Mouse (Mus musculus) liver, embryonic 12.5 days (tissue): ENCODE data around the gene Olfr1193. TPM values are rescaled to one million over a fixed set of nuclear protein-coding genes. Genes with fewer than 3 reads are reported as not detected.
"Not testable (repeated sequence)": the region's sequence is repeated elsewhere in the genome, so short reads cannot be mapped to it uniquely, and the experiment has no call there.

ENCODE experiments used
- ATAC-seq: fragments of 200-750 bp; cut with Nextera tagmentation; 2 replicates; pipeline ENCODE4 v1.8.0; 2017; ENCODE audit warnings: moderate number of reproducible peaks, mild to moderate bottlenecking, moderate library complexity
- H3K27ac ChIP-seq: fragments of 300-500 bp; sonication (generic); 2 replicates; pipeline ENCODE4 v1.5.1; 2016; ENCODE audit warnings: mild to moderate bottlenecking
- H3K27me3 ChIP-seq: fragments of 300-500 bp; sonication (generic); replicated peaks from 2 replicates; pipeline ENCODE4 v1.6.1; 2016; ENCODE audit warnings: mild to moderate bottlenecking, moderate library complexity
- H3K36me3 ChIP-seq: fragments of 300-500 bp; sonication (generic); 2 replicates; pipeline ENCODE4 v1.6.1; 2016; ENCODE audit warnings: mild to moderate bottlenecking, moderate library complexity
- H3K4me1 ChIP-seq: fragments of 300-500 bp; sonication (generic); 2 replicates; pipeline ENCODE4 v1.6.1; 2016
- H3K4me2 ChIP-seq: fragments of 300-500 bp; sonication (generic); 2 replicates; pipeline ENCODE4 v1.6.1; 2016; ENCODE audit warnings: mild to moderate bottlenecking, moderate library complexity
- H3K4me3 ChIP-seq: fragments of 300-500 bp; sonication (generic); 2 replicates; pipeline ENCODE4 v1.5.1; 2016; ENCODE audit warnings: mild to moderate bottlenecking, moderate library complexity
- H3K9ac ChIP-seq: fragments of 300-500 bp; sonication (generic); 2 replicates; pipeline ENCODE4 v1.6.1; 2016; ENCODE audit warnings: mild to moderate bottlenecking, moderate library complexity
- H3K9me3 ChIP-seq: fragments of 300-500 bp; sonication (generic); replicated peaks from 2 replicates; pipeline ENCODE4 v1.6.1; 2016; ENCODE audit warnings: mild to moderate bottlenecking, moderate library complexity
- WGBS: fragments of 180-500 bp; shearing (Covaris S2); methylation state at CpG from one replicate; pipeline ENCODE4 v1.1.7; 2016; ENCODE audit not compliant: insufficient replicate concordance; 5-methylcytosine and 5-hydroxymethylcytosine counted together
- polyA plus RNA-seq: library from polyadenylated mRNA; unstranded; fragments of >200 nt; fragmentation: Nextera tagmentation; extraction: Ambion mirVana; gene quantifications from 2 replicates; pipeline ENCODE4 v1.2.1, GENCODE M21; 2016

Olfr1193 gene
- not detected in 2 replicates for polyA plus RNA-seq

GRCm38 (mm10) chr2:88675328-88675727 is at the start of gene Olfr1193:
Gene Olfr1193, plus strand, starts transcription at chr2:88675628.
- H3K9me3 ChIP-seq, ATAC-seq: not testable (repeated sequence)

GRCm38 (mm10) chr2:88640242-88640641 is 35.2 kb upstream of the Olfr1193 start, which contains the start of gene Olfr1191-ps1:
Gene Olfr1191-ps1, plus strand, starts transcription at chr2:88640542.
- H3K4me1 ChIP-seq, ATAC-seq, H3K9ac ChIP-seq, H3K36me3 ChIP-seq, H3K4me3 ChIP-seq, H3K9me3 ChIP-seq, H3K4me2 ChIP-seq, H3K27me3 ChIP-seq, H3K27ac ChIP-seq: not testable (repeated sequence)
- 61% methylated on average over 1 of the region's 1 CpGs for WGBS

More at GRCm38 (mm10) chr2:88675328-88675727, at the start of gene Olfr1193:
- H3K4me1 ChIP-seq, H3K4me3 ChIP-seq, H3K27me3 ChIP-seq, H3K4me2 ChIP-seq, H3K9ac ChIP-seq, H3K36me3 ChIP-seq, H3K27ac ChIP-seq: not testable (repeated sequence)

GRCm38 (mm10) chr2:88648209-88648608 is 27.2 kb upstream of the Olfr1193 start, which contains the start of gene Olfr1192-ps1:
Gene Olfr1192-ps1, plus strand, starts transcription at chr2:88648509.
- no peaks in the 10 kb centered on the region for H3K9me3 ChIP-seq
- no peaks in the 10 kb centered on the region for H3K36me3 ChIP-seq
- H3K4me2 ChIP-seq, result no peak within 1 kb of the TSS
- H3K4me3 ChIP-seq, result no peak within 1 kb of the TSS
- no peaks in the 10 kb centered on the region for H3K4me1 ChIP-seq
- ATAC-seq, result no peak
- H3K9ac ChIP-seq, result no peak within 1 kb of the TSS
- 41% methylated on average over 1 of the region's 1 CpGs for WGBS
- no peaks in the 10 kb centered on the region for H3K27me3 ChIP-seq
- H3K27ac ChIP-seq, result no peak within 1 kb of the TSS

GRCm38 (mm10) chr2:88689087-88689486 is 13.7 kb downstream of the Olfr1193 start, which contains the start of gene Olfr1195:
Gene Olfr1195, minus strand, starts transcription at chr2:88689187.
- Histone ChIP-seq H3K4me1 (no peaks in the 10 kb centered on the region), H3K9ac (no peak within 1 kb of the TSS), H3K4me2 (no peak within 1 kb of the TSS), H3K9me3 (no peaks in the 10 kb centered on the region), H3K4me3 (no peak within 1 kb of the TSS), H3K27me3 (no peaks in the 10 kb centered on the region), H3K27ac (no peak within 1 kb of the TSS), H3K36me3 (no peaks in the 10 kb centered on the region)
- no peak for ATAC-seq

- Histone ChIP-seq H3K9me3 (no peaks in the 10 kb centered on the region), H3K27ac (no peak within 1 kb of the TSS), H3K36me3 (no peaks in the 10 kb centered on the region), H3K27me3 (no peaks in the 10 kb centered on the region), H3K4me3 (no peak within 1 kb of the TSS), H3K4me2 (no peak within 1 kb of the TSS), H3K4me1 (no peaks in the 10 kb centered on the region), H3K9ac (no peak within 1 kb of the TSS)
- no peak for ATAC-seq
- 65% methylated on average over 2 of the region's 2 CpGs for WGBS
These were observed 29.1 kb downstream of the Olfr1193 start, which contains the start of gene Olfr1196 for GRCm38 (mm10) chr2:88704497-88704896. Gene Olfr1196, minus strand, starts transcription at chr2:88704597.

Other genes starting within 250 kb of the Olfr1193 start
- not detected in 2 replicates for gene Olfr1181, start 249.5 kb upstream of the Olfr1193 start, polyA plus RNA-seq
- gene Gm13757, start 226.5 kb upstream of the Olfr1193 start, polyA plus RNA-seq, result not detected in 2 replicates
- gene Olfr1183, start 220.8 kb upstream of the Olfr1193 start, polyA plus RNA-seq, result not detected in 2 replicates
- not detected in 2 replicates for gene Olfr1184, start 192.0 kb upstream of the Olfr1193 start, polyA plus RNA-seq
- not detected in 2 replicates for gene Olfr1185-ps1, start 182.3 kb upstream of the Olfr1193 start, polyA plus RNA-seq
- not detected in 2 replicates for gene Olfr1186, start 157.1 kb upstream of the Olfr1193 start, polyA plus RNA-seq
- not detected in 2 replicates for gene Olfr1188, start 118.7 kb upstream of the Olfr1193 start, polyA plus RNA-seq
- gene Olfr1189, start 89.2 kb upstream of the Olfr1193 start, polyA plus RNA-seq, result not detected in 2 replicates
- gene Olfr1191-ps1, start 35.1 kb upstream of the Olfr1193 start, polyA plus RNA-seq, result not detected in 2 replicates
- gene Olfr1192-ps1, start 27.1 kb upstream of the Olfr1193 start, polyA plus RNA-seq, result not detected in 2 replicates
- not detected in 2 replicates for gene Olfr1195, start 13.6 kb downstream of the Olfr1193 start, polyA plus RNA-seq
- not detected in 2 replicates for gene Olfr1196, start 29.0 kb downstream of the Olfr1193 start, polyA plus RNA-seq
- not detected in 2 replicates for gene Olfr1197, start 56.7 kb downstream of the Olfr1193 start, polyA plus RNA-seq
- gene Olfr1198, start 75.7 kb downstream of the Olfr1193 start, polyA plus RNA-seq, result not detected in 2 replicates
- gene Olfr1199, start 84.8 kb downstream of the Olfr1193 start, polyA plus RNA-seq, result not detected in 2 replicates
- gene Olfr1200, start 94.9 kb downstream of the Olfr1193 start, polyA plus RNA-seq, result not detected in 2 replicates
- gene Olfr1201, start 117.4 kb downstream of the Olfr1193 start, polyA plus RNA-seq, result not detected in 2 replicates
- not detected in 2 replicates for gene Olfr1202, start 138.9 kb downstream of the Olfr1193 start, polyA plus RNA-seq
- gene Olfr1205, start 154.1 kb downstream of the Olfr1193 start, polyA plus RNA-seq, result not detected in 2 replicates
- gene Olfr1204, start 173.7 kb downstream of the Olfr1193 start, polyA plus RNA-seq, result not detected in 2 replicates
- not detected in 2 replicates for gene Olfr1206, start 187.6 kb downstream of the Olfr1193 start, polyA plus RNA-seq
- not detected in 2 replicates for gene Olfr1208, start 226.7 kb downstream of the Olfr1193 start, polyA plus RNA-seq
- gene Olfr1209, start 239.5 kb downstream of the Olfr1193 start, polyA plus RNA-seq, result not detected in 2 replicates